Mouse (Mus musculus) thymus, postnatal 10 days (tissue): ENCODE measurements around the gene Gm9844.
"Not testable (repeated sequence)": the region's sequence is repeated elsewhere in the genome, so short reads cannot be mapped to it uniquely, and the experiment has no call there.

Source experiments
- DNase-seq, 2 experiments: peaks; one replicate each; pipeline ENCODE4 v3.0.0; 2021; ENCODE audit warnings: low spot score in 2 of 2

Gm9844 gene

GRCm38 (mm10) chr7:24861913-24862312 lies at the start of gene Gm9844:
Gene Gm9844, plus strand, starts transcription at chr7:24862213.
- no peak for DNase-seq

GRCm38 (mm10) chr7:24817502-24817901 lies 44.5 kb upstream of the Gm9844 start:
- peak; percentile 49 to 69 for DNase-seq

- DNase-seq, result no peak
Measured at GRCm38 (mm10) chr7:24824452-24824851, 37.6 kb upstream of the Gm9844 start.

- no peak for DNase-seq
Measured at GRCm38 (mm10) chr7:24827181-24827580, 34.8 kb upstream of the Gm9844 start.

GRCm38 (mm10) chr7:24838732-24839409 lies 23.1 kb upstream of the Gm9844 start:
- not testable (repeated sequence) for DNase-seq

GRCm38 (mm10) chr7:24839410-24839808 lies 22.6 kb upstream of the Gm9844 start:
- no peak for DNase-seq

GRCm38 (mm10) chr7:24840331-24840730 lies 21.7 kb upstream of the Gm9844 start:
- no peak for DNase-seq

GRCm38 (mm10) chr7:24841009-24841408 lies 21.0 kb upstream of the Gm9844 start:
- no peak for DNase-seq

- no peak for DNase-seq
Measured at GRCm38 (mm10) chr7:24844144-24844543, 17.9 kb upstream of the Gm9844 start.

GRCm38 (mm10) chr7:24845181-24845580 lies 16.8 kb upstream of the Gm9844 start:
- DNase-seq, result no peak

GRCm38 (mm10) chr7:24845713-24846112 lies 16.3 kb upstream of the Gm9844 start:
- no peak for DNase-seq

- not testable (repeated sequence) for DNase-seq
Measured at GRCm38 (mm10) chr7:24846576-24846975, 15.4 kb upstream of the Gm9844 start.

GRCm38 (mm10) chr7:24850162-24850561 lies 11.9 kb upstream of the Gm9844 start:
- no peak for DNase-seq

- no peak for DNase-seq
Measured at GRCm38 (mm10) chr7:24850899-24851303, 11.1 kb upstream of the Gm9844 start.

- DNase-seq, result no peak
Measured at GRCm38 (mm10) chr7:24851596-24852325, 10.3 kb upstream of the Gm9844 start.

- no peak for DNase-seq
Measured at GRCm38 (mm10) chr7:24852557-24853232, 9.3 kb upstream of the Gm9844 start.

- DNase-seq, result no peak
Measured at GRCm38 (mm10) chr7:24853233-24853563, 8.8 kb upstream of the Gm9844 start.

- no peak for DNase-seq
Measured at GRCm38 (mm10) chr7:24853695-24854094, 8.3 kb upstream of the Gm9844 start.

GRCm38 (mm10) chr7:24856460-24857120 lies 5.4 kb upstream of the Gm9844 start:
- DNase-seq, result no peak

- no peak for DNase-seq
Measured at GRCm38 (mm10) chr7:24859234-24859633, 2.8 kb upstream of the Gm9844 start.

GRCm38 (mm10) chr7:24862853-24863252 lies 840 bp downstream of the Gm9844 start:
- no peak for DNase-seq

GRCm38 (mm10) chr7:24864156-24864555 lies 2.1 kb downstream of the Gm9844 start:
- no peak for DNase-seq
